Mouse (Mus musculus) ES-Bruce4 (cell line): ENCODE results near the gene Psmb7. TPM values are rescaled to one million over a fixed set of nuclear protein-coding genes. Genes with fewer than 3 reads are reported as not detected.

ENCODE experiments used
- H3K27ac ChIP-seq: 2 replicates; pipeline ENCODE4 v1.5.1; 2012; ENCODE audit warnings: low read length, inconsistent platforms; ENCODE audit not compliant: insufficient read depth
- H3K27me3 ChIP-seq: 2 replicates; pipeline ENCODE4 v1.6.1; 2012; ENCODE audit warnings: mild to moderate bottlenecking, low read length, inconsistent platforms; ENCODE audit not compliant: control insufficient read depth, poor library complexity, insufficient read depth, severe bottlenecking
- H3K36me3 ChIP-seq: 2 replicates; pipeline ENCODE4 v1.6.1; 2012; ENCODE audit warnings: inconsistent platforms, mild to moderate bottlenecking, low read length, moderate library complexity; ENCODE audit not compliant: control insufficient read depth, poor library complexity, insufficient read depth, severe bottlenecking
- H3K4me1 ChIP-seq: one replicate; pipeline ENCODE4 v1.8.1; 2011; ENCODE audit warnings: low read length; ENCODE audit not compliant: control insufficient read depth, insufficient read depth
- H3K4me3 ChIP-seq: 2 replicates; pipeline ENCODE4 v1.5.1; 2011; ENCODE audit warnings: low read depth, mild to moderate bottlenecking, low read length
- H3K9ac ChIP-seq: 2 replicates; pipeline ENCODE4 v1.6.1; 2012; ENCODE audit warnings: low read depth, mild to moderate bottlenecking, inconsistent platforms; ENCODE audit not compliant: poor library complexity, severe bottlenecking
- H3K9me3 ChIP-seq: replicated peaks from 2 replicates; pipeline ENCODE4 v1.6.1; 2012; ENCODE audit warnings: mild to moderate bottlenecking, low read length, inconsistent platforms; ENCODE audit not compliant: control insufficient read depth, poor library complexity, insufficient read depth, severe bottlenecking
- CTCF ChIP-seq: IDR thresholded peaks from one replicate; pipeline ENCODE4 v1.8.1; 2011; ENCODE audit warnings: low read depth, low read length
- EP300 ChIP-seq: IDR thresholded peaks from 2 replicates; pipeline ENCODE4 v1.6.1; 2011; ENCODE audit warnings: low read depth, low read length; ENCODE audit not compliant: insufficient read depth
- POLR2A ChIP-seq: IDR thresholded peaks from one replicate; pipeline ENCODE4 v1.8.1; 2011; ENCODE audit warnings: low read length; ENCODE audit not compliant: insufficient read depth
- polyA plus RNA-seq: library from polyadenylated mRNA; stranded (reverse); fragments of >200 nt; gene quantifications from 2 replicates; pipeline ENCODE4 v1.2.4, GENCODE M21; 2011; ENCODE audit warnings: low read depth; ENCODE audit not compliant: missing spikeins, insufficient read depth, insufficient read length

The Psmb7 gene
- polyA plus RNA-seq, 1 experiment: 306 TPM

DNA sequence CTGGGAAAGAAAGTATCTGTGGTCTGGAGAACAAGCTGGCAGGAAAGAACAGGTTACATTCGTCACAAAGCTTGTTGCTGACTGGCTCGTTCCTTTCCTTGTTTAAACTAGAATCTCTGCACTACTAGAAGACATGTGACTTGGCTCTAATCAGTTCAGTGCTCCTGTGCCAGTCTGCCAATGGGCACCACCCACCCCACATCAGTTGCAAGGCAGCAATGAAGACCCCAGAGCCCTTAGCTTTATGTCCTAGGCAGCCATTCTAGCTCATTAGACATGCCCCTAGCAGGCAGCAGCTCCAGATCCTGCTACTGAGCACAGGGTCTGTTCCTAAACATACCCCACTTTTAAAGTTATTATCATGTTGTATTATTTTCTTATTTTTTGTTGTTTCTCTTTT, 59.9 kb downstream of the Psmb7 start:
- Histone ChIP-seq H3K9me3 (no peaks in the 10 kb centered on the region), H3K27ac (no peak overlapping the region), H3K9ac (no peak overlapping the region), H3K27me3 (no peaks in the 10 kb centered on the region), H3K4me3 (no peak overlapping the region), H3K4me1 (peaks cover 5% of the 10 kb centered on the region), H3K36me3 (peaks cover 12% of the 10 kb centered on the region)
- TF ChIP-seq EP300: no peak
- TF ChIP-seq POLR2A: no peak
- TF ChIP-seq CTCF: no peak

- TF ChIP-seq CTCF (no peak), EP300 (no peak), POLR2A (no peak)
These were observed 64.4 kb downstream of the Psmb7 start for GRCm38 (mm10) chr2:38579528-38579927.

GRCm38 (mm10) chr2:38578602-38579521, 65.0 kb downstream of the Psmb7 start:
- Histone ChIP-seq H3K27ac (no peak overlapping the region), H3K27me3 (no peaks in the 10 kb centered on the region), H3K9ac (no peak overlapping the region), H3K36me3 (no peaks in the 10 kb centered on the region), H3K9me3 (no peaks in the 10 kb centered on the region), H3K4me3 (no peak overlapping the region), H3K4me1 (no peaks in the 10 kb centered on the region)
- TF ChIP-seq CTCF: no peak
- TF ChIP-seq EP300: no peak
- no peak for TF ChIP-seq POLR2A

More at GRCm38 (mm10) chr2:38579528-38579927, 64.4 kb downstream of the Psmb7 start:
- Histone ChIP-seq H3K9me3 (no peaks in the 10 kb centered on the region), H3K36me3 (no peaks in the 10 kb centered on the region), H3K27me3 (no peaks in the 10 kb centered on the region), H3K4me3 (no peak overlapping the region), H3K4me1 (no peaks in the 10 kb centered on the region), H3K27ac (no peak overlapping the region), H3K9ac (no peak overlapping the region)

- Histone ChIP-seq H3K4me1 (no peaks in the 10 kb centered on the region), H3K4me3 (no peak overlapping the region), H3K9ac (no peak overlapping the region), H3K27me3 (no peaks in the 10 kb centered on the region), H3K27ac (no peak overlapping the region), H3K36me3 (no peaks in the 10 kb centered on the region), H3K9me3 (no peaks in the 10 kb centered on the region)
- TF ChIP-seq POLR2A (no peak), EP300 (no peak), CTCF (no peak)
These were observed 69.2 kb downstream of the Psmb7 start for GRCm38 (mm10) chr2:38574697-38575096.

- no peak overlapping the region for H3K27ac ChIP-seq
- no peaks in the 10 kb centered on the region for H3K9me3 ChIP-seq
- H3K9ac ChIP-seq: no peak overlapping the region
- no peaks in the 10 kb centered on the region for H3K27me3 ChIP-seq
- H3K4me3 ChIP-seq: no peak overlapping the region
- H3K4me1 ChIP-seq: no peaks in the 10 kb centered on the region
- TF ChIP-seq CTCF (no peak), POLR2A (no peak), EP300 (no peak)
- H3K36me3 ChIP-seq: no peaks in the 10 kb centered on the region
These were observed 71.8 kb downstream of the Psmb7 start for GRCm38 (mm10) chr2:38571971-38572601.

GRCm38 (mm10) chr2:38562596-38562995, 81.3 kb downstream of the Psmb7 start:
- 0 out of 2 replicates have a peak, but pooled peaks cover 2% of the 10 kb centered on the region for H3K36me3 ChIP-seq

More at GRCm38 (mm10) chr2:38562596-38562995, 81.3 kb downstream of the Psmb7 start:
- no peak overlapping the region for H3K4me3 ChIP-seq
- H3K27me3 ChIP-seq: no peaks in the 10 kb centered on the region
- H3K27ac ChIP-seq: no peak overlapping the region
- TF ChIP-seq CTCF (no peak), EP300 (no peak), POLR2A (no peak)
- no peak overlapping the region for H3K9ac ChIP-seq
- peaks cover 3% of the 10 kb centered on the region for H3K4me1 ChIP-seq
- H3K9me3 ChIP-seq: no peaks in the 10 kb centered on the region
